Mouse (Mus musculus): ENCODE data around the gene Klk6.
A peak's percentile ranks its signal among the peaks of the same experiment; 100 is the strongest.

Klk6 gene

DNA sequence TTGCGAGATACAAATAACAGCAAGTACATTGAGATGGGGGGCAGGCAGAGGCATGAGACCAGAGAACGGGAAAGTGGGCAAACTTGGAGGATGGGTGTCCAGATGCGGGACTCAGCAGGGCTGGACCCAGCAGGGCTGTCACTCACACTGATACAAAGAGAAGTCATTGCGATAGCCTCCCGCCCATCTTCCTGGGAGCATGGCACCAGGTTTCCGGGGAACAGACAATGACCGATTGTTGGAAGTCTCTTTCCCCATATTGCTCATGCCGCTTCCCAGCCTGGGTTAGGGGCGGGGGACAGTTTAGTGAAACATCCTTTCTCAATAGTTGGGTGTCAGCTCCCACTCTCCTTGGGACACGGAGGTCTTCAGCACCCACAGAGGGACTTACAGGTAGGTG is at the start of gene Klk6:
Gene Klk6, plus strand, starts transcription at position 301 of the 400 bp plus-strand sequence.
- no peak for DNase-seq (ENCODE audit: low read depth, low spot score)

DNA sequence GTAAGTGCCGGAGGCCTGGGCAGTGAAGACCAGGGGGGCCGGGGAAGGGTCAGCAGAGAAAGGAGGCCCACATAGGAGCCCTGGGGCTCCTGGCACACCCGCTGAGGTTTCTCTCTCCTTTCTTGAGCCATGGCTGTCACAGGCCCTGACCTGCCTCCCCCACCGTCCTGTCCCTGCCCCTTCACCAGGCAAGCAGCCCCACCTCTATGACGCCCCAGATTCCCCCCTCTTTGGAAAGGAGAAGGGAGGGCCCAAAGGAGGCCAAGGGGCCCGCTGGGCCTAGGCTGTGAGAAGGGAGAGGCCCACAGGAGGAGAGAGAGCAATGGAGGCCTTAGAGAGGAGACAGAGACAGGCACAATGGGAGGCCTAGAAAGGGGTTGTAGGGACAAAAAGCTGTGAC is 49.5 kb upstream of the Klk6 start:
- DNase-seq (ENCODE audit: low read depth, low spot score) = no peak

DNA sequence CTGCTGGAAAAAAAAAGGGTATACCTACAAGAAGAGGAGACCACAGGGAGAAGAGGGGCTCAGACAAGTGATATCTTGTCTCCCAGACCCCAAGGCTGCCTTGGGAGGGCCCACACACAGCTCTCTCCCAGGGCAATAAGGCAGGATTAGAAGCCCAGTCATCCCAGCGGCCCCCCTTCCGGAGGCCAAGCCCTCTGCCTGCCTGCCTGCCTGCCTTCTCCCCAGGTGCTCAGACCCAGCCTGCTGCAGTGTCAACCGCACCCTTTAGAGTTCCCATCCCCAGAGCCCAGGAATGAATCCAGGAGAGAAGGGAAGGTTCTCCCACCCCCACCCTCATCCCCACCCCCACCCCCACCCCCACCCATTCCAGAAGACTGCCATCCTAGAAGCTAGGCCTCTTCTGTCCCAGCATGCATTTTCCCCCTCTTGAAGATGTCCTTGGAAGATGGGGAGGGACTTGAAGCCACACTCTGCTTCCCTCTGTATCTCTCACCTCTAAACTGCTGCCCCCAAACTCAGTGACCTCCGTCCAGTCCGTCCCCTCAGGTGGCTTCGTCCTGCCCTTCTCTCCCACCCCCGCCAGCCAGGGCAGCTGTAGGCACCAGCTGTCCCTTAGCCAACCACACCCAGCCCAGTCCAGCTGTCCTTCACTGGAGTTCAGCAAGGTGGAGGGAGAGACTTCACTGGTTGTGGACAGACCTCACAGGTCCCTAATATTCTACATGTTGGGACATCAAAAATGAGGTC is 48.8 kb upstream of the Klk6 start:
- DNase-seq (ENCODE audit: low read depth, low spot score) = no peak

DNA sequence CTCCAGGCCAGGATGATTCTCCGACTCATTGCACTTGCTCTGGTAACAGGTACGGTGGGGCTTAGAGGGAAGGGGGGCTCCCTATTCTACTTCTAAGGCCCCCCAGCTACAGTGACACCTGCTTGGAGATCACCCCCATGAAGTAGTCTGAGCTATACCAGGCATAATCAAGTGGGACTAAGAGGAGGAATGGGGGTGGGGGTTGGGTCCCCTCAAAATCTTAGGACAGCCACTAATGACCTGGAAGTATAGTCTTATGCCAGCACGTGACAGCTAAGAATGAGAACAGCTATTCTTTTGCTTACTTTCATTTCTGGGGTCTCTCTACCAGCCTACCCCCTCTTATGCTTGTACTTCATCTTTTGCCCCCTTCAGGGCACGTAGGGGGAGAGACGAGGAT is 47.8 kb upstream of the Klk6 start:
- no peak for DNase-seq (ENCODE audit: low read depth, low spot score)

DNA sequence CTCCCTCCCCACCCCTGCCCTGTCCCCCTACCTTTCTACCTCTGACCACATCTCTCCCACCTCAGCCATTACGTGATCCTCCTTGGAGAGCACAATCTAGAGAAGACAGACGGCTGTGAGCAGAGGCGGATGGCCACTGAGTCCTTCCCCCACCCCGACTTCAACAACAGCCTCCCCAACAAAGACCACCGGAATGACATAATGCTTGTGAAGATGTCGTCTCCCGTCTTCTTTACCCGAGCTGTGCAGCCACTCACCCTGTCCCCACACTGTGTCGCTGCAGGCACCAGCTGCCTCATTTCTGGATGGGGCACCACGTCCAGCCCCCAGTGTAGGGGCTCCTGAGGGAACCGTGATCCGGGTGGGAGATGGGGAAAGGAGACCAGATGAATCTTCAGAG is 46.9 kb upstream of the Klk6 start:
- DNase-seq (ENCODE audit: low read depth, low spot score) = no peak

DNA sequence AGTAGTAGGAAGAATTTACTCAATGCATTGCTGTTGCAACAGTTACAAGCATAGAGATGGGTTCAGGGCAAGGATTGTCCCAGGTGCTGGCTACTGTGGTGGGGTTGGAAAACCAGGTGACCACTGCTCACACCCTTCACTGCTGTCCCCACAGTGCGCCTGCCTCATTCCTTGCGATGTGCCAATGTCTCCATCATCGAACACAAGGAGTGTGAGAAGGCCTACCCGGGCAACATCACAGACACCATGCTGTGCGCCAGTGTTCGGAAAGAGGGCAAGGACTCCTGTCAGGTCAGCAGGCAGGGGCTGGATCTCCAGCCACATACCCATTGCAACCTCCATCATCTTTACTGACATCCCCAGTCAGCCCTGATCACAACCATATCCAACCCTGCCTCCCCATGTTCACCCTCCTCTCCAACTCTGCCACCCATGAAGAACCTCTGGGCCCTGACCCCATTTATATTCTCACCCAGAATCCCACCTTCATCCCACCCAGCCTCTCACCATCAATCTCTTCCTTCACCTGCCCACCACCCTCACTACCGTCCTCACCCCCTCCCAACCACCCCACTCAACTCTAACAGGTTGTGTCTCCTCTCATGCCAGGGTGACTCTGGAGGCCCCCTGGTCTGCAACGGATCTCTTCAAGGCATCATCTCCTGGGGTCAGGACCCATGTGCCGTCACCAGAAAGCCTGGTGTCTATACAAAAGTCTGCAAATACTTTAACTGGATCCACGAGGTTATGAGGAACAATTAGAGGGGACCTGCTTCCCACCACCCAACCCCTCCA is 45.9 kb upstream of the Klk6 start:
- DNase-seq (ENCODE audit: low read depth, low spot score) = no peak

DNA sequence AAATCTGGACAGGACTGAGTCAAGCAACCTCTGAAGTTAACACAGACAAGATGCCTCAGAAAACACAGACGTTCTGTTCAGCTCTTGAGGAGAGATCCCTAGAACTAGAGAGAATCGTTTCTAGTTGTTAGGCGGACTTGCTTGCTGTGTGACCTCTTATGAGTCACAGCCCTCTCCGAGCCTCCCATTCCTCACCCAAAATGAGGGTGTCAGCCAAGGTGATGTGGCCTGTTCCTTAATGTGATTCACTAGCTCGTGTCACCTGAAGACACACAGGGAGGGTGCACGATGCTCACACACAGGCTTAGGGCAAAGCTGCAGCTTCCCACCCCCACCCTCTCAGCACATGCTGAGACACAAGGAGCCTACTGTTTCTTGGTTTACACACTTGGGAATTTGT is 44.1 kb upstream of the Klk6 start:
- no peak for DNase-seq (ENCODE audit: low read depth, low spot score)

DNA sequence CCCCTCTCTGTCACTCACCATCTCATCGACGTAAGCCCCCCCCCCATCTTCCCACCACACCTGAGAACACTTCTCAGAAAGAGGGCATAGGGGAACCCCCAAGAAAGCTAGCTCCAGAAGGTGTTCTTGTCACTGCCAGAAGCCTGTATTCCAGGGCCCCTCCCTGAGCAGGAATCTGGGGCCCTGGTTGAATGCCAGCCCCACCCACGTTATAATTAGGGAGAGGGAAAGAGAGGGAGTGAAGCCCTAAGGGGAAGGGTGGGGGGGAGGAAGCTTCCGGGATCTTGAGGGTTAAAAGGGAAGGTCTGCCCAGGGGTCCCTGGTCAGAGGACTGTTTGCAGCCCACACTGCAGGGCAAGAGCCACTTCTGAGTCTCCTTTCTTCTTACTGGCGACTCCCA is 43.6 kb upstream of the Klk6 start, which contains the start of gene Klk10:
Gene Klk10, plus strand, starts transcription at position 290 of the 400 bp plus-strand sequence.
- DNase-seq (ENCODE audit: low read depth, low spot score) = no peak

DNA sequence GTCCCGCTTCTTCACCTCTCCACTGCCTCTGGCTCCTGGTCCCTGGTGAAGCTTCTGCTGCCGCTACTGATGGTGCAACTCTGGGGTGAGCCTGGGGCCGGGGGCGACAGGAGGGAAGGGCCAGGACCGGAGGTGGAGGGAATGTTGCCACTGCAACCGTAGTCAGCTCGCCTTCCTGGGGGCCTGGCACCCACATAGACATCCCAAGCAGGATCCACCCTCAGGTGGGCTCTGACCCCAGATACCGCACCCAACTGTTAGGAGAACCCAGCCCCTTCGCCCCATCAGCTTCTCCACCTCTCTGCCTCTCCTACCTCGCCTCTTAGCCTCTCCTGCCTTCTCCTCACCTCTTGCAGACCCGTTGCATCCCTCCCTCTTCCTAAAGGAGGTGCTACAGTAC is 42.8 kb upstream of the Klk6 start:
- no peak for DNase-seq (ENCODE audit: low read depth, low spot score)

DNA sequence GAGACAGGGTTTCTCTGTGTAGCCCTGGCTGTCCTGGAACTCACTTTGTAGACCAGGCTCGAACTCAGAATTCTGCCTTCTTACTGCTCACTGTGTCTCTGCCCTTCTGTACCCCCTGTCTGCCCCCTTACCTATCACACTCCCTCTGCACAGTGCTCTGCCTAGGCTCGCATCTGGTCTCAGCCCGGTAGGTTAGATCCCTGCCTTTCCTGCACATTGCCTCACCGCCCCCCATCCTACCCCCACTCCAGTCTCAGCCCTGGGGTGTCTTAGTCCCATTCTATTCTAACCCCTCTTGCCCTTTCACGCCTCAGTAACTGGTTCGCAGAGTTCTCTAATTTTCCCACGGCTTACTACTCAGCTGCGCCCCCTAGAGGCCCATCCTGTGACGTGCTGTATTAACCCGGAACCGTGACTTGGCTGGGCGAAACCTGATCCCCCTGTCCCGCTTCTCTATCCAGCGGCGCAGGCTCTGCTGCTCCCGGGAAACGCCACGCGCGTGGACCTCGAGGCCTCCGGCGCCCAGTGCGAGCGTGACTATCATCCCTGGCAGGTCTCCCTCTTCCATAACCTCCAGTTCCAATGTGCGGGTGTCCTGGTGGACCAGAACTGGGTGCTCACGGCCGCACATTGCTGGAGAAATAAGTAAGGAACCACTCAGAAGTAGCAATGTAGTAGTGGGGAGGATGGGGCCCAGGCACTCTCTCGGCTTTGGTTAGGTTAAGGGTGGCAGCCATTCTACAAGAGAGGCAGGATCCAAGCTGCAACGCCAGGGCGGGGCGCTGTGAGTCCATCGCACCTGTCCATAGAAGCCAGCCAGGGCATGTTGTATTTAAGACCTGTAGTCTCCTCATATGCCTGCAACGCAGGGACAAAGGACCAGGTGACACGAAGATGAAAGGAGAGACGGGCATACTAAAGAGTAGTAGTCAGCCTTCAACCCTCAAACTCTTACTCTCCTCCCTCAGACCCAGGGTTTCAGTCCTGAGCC is 41.7 kb upstream of the Klk6 start:
- peak; percentile 9 for DNase-seq (ENCODE audit: low read depth, low spot score)

DNA sequence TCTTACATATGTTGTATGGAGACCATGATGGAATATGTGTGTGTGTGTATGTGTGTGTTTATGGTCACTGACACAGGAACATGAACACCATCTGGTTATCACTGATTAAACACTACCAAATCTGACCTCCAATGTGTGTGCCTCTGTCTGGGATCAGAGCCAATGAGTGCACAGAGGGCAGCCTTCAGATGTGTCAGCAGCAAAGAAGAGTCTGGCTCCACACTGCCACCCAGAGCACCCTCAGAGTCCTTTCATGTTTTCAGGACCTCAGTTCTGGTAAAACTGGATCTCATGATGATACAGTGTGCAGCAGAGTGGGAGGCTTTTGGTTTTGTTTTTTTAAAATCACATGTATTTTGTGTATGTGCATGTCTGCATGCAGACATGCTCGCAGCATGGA is 39.0 kb upstream of the Klk6 start:
- no peak for DNase-seq (ENCODE audit: low read depth, low spot score)

DNA sequence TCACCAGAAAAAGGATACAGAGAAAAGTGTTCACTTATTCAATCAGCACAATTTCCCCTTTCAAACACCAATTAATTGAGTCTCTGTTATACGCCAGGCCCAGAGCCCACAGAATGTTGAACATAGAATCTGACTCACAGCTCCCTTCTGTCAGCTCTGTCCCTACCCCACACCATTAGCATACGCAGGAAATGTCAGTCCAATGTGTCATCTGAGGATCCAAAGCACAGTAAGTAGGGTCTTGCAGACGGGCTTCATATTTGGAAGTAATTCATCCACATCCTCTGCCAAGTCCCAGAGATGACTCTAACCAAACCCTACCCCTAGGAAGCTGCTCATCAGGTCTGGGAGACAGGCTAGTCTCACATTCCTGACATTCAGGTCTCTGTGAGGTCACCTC is 36.2 kb upstream of the Klk6 start:
- DNase-seq (ENCODE audit: low read depth, low spot score) = no peak

DNA sequence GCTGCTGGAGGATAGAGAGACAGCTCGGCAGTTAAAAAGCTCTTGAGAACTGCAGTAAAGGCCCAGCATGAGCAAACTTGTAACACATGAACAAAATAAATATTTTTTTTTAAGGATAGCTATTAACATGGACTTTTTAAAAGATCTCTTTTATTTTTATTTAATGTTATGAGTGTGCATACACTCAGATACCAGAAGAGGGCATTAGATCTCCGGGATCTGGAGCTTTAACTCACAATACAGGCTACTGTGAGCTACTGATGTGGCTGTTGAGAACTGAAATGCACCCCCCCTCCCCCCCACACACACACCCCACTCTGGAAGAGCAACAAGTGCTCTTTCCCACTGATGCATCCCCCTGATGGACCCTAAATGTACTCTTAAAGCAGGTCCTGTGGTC is 35.0 kb upstream of the Klk6 start:
- DNase-seq (ENCODE audit: low read depth, low spot score) = no peak

DNA sequence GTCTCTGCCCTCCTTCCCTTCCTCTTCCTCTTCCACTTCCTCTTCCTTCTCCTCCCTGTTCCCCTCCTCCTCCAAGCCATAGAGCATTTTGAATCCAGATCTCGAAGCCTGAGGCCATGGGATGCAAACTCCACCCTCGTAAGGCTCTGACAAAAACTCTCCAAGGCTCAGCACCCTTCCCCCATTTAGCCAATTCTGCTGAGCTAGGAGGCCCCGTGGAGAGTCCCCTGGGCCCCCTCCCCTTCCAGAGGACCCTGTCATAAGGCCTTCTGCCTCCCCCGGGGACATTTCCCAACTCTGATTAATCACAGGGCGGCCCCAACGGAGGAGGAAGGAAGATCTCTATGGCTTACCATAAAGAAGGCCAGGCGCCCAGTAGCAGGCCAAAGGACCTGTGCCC is 32.7 kb upstream of the Klk6 start, which contains the start of gene Klk9:
Gene Klk9, plus strand, starts transcription at position 301 of the 400 bp plus-strand sequence.
- no peak for DNase-seq (ENCODE audit: low read depth, low spot score)

DNA sequence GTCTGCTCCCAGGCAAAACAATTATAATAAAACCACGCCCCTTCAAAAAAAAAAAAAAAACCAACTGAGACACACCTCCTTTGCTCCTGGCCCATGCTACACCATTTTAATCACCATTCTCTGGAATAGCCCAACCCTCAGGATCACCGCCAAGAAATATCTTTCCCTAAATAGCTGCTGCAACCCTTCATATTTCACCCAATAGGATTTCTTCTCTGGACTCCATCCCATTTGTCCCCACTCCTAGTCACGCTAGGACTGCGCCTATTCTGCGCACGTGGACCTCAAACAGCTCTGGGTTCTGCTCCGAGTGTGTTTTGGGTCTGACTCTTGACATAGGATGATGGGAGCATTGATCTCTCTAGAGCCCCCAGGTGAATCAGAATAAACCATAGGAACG is 27.9 kb upstream of the Klk6 start:
- DNase-seq (ENCODE audit: low read depth, low spot score) = no peak

DNA sequence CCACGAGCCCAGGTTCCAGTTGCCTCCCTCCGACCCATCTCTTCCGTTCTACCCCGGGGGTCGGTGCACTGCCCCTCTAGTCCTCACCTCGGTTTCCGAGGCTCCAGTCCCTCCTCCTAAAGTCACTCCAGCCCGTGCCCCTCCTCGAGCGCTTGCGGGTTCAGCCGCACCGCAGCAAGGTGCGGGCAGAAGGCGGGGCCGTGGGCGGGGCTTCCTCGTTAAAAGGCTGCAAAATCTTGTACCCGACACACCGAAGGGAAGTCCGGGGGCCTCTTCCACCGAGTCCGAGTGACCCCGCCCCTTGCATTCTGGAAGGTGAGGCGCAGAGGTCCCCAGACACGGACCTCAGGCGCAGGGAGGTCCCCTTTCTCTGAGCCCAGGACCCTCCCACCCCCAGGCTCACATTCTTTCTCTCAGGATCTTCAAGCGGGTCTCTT is 26.9 kb upstream of the Klk6 start, which contains the start of gene Klk8:
Gene Klk8, plus strand, starts transcription at position 245 of the 437 bp plus-strand sequence.
- DNase-seq (ENCODE audit: low read depth, low spot score) = no peak

DNA sequence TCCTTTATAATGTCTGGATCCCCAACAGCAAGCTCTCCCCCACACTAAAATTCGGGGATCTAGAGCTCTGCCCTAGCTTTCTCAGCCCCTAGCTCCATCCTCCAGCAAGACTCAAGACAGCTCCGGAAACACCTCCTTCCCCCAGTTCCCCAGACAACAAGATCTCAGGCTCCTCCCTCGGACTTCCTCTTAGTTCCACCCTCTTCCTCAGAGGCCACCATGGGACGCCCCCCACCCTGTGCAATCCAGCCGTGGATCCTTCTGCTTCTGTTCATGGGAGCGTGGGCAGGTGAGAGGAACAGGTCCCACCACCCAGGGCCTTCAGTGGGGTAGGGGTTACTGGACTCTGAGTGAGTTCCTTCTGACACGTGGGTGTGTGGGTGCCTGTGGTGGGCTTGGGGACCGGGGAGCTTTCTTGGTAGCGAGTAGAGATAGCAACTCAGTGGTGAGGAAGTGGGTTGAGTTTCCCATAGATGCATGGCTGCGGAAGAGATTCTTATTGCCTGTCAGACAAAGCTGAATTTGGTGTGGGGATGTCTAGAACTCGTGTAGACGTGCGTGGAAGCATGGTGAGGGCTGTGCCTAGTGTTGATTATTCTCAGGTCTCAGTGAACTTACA is 26.3 kb upstream of the Klk6 start:
- DNase-seq (ENCODE audit: low read depth, low spot score) = no peak

DNA sequence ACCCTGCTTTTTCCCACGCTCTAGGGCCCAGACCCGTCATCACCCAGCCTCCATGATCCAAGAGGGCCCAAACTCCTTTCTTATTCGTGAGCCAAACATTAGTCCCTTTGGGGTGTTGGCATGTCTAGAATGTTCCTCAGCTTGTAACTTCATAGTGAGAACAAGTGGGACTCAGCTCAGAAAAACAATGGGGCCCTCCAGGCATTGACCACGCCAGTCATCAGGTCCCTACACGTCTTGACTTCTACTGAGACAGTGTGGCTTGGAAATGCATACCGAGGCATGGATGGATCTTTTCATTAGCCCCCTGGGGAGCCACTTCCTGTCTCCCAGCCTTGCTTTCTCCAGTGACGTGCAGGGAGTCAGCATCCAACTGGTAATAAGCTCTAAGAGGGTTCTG is 24.4 kb upstream of the Klk6 start:
- DNase-seq (ENCODE audit: low read depth, low spot score) = no peak

DNA sequence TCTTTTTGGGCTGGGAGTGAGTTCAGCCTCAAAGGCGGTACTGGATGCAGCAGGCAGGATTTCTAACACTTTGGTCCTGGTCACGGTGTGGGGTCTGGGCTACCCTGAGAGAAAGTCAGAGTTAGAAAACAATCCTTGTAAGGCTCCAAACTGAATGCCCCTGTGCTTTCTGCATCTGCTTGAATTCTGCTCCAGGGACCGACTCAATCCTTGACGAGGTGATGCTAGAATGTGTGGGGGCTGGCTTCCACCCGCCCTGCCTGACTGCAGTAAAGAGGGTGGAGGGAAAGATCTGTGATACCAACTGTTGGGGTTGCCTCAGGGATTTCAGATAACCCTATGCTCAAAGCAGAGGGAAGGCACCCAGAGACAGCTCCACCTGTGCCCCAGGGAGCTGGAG is 13.3 kb upstream of the Klk6 start, which contains the start of gene Klk7:
Gene Klk7, plus strand, starts transcription at position 301 of the 400 bp plus-strand sequence.
- DNase-seq (ENCODE audit: low read depth, low spot score) = no peak

DNA sequence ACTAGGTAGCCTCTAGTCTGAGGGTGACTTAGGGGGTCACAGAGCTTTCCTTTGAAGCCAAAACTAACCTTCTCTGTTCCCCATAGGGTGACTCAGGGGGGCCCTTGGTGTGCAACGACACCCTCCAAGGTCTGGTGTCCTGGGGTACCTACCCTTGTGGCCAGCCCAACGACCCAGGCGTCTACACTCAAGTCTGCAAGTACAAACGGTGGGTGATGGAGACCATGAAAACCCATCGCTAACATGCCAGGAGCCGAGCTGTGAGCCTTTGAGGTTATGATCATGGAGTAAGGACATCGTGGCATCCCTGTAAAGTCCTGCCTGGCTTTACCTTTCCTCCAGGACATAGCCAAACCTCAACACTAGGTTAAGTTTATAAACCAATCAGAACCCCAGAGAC is 9.1 kb upstream of the Klk6 start:
- no peak for DNase-seq (ENCODE audit: low read depth, low spot score)

DNA sequence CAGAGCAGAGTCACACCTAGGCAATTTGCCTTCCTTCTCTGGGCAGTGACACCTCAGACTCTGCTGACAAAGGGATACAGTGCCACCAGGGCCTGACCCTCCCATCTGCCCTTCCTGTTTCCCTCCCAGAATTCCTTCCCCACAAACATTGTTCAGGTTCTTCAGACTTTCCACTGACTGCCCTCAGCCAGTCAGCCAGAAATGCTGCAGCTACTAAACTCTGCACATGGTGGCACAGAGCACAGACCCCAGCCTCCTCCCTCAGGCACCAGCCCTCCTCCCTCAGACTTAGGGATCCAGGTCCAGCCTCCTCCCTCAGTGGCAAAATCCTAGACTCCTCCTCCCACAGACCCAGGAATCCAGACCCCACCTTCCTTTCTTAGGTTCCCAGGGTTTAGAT is 7.6 kb upstream of the Klk6 start:
- no peak for DNase-seq (ENCODE audit: low read depth, low spot score)
